7 mouse cellular contexts compared by ENCODE assay signal in genomic region chr16:78197252-78197896, GRCm38 (mm10).
A peak's percentile ranks its signal among the peaks of the same experiment; 100 is the strongest.
DNase-seq lines count a peak whose midpoint lies in the region; ATAC-seq and TF ChIP-seq lines count a peak whose summit lies in the region.

No protein-coding gene starts in this region.

- in situ Hi-C loops in Patski (cut with MboI; ENCODE audit: low pct_unique_long_range_greater_than_20kb) = loop anchor here (5.0 to 25.0 kb wide), 2 partner anchors 120 to 440 kb away; no protein-coding TSS in a partner anchor

- H3K36me3 ChIP-seq in forebrain, postnatal 0 days (ENCODE audit: insufficient read depth) = no peaks in the 10 kb centered on the region
- H3K36me3 ChIP-seq in midbrain, embryonic 11.5 days (ENCODE audit: control insufficient read depth, insufficient read depth, low read length) = no peaks in the 10 kb centered on the region

- H3K27ac ChIP-seq in forebrain, postnatal 0 days (ENCODE audit: low read depth, low read length) = no peak overlapping the region
- no peak overlapping the region for H3K27ac ChIP-seq in midbrain, embryonic 11.5 days (ENCODE audit: low read depth, low read length)

- ATAC-seq in Patski = peak; percentile 77
- ATAC-seq in forebrain, postnatal 0 days = peak; percentile 64
- ATAC-seq in inflammation-experienced regulatory T-cells, adult 6 months = peak; percentile 41
- peak; percentile 73 for ATAC-seq in midbrain, embryonic 11.5 days (ENCODE audit: low FRiP score)

- TF ChIP-seq CTCF in Patski (IDR thresholded peaks at IDR 0.05) = peak; percentile 81
- TF ChIP-seq CTCF in forebrain, postnatal 0 days (IDR thresholded peaks at IDR 0.05; ENCODE audit: low read depth) = peak; percentile 78

- no peak overlapping the region for H3K4me2 ChIP-seq in forebrain, postnatal 0 days (ENCODE audit: low read depth)
- H3K4me2 ChIP-seq in midbrain, embryonic 11.5 days = no peak overlapping the region

- peaks cover 4% of the 10 kb centered on the region for H3K27me3 ChIP-seq in Patski
- no peaks in the 10 kb centered on the region for H3K27me3 ChIP-seq in forebrain, postnatal 0 days (ENCODE audit: insufficient read depth, low read length)
- H3K27me3 ChIP-seq in midbrain, embryonic 11.5 days (ENCODE audit: control insufficient read depth, insufficient read depth, low read length) = no peaks in the 10 kb centered on the region

- H3K9me3 ChIP-seq in forebrain, postnatal 0 days (ENCODE audit: low read length) = no peaks in the 10 kb centered on the region
- H3K9me3 ChIP-seq in midbrain, embryonic 11.5 days (ENCODE audit: control insufficient read depth, low read length) = no peaks in the 10 kb centered on the region

- POLR2A ChIA-PET in Patski (lab: Charles Lee) = no interaction called here

- H3K9ac ChIP-seq in forebrain, postnatal 0 days = no peak overlapping the region
- no peak overlapping the region for H3K9ac ChIP-seq in midbrain, embryonic 11.5 days (ENCODE audit: low read length)

- CTCF ChIA-PET in Patski (lab: Charles Lee) = interaction anchor here (1.0 to 8.1 kb wide), 12 partner anchors 17 to 174 kb away, joined by 3 to 49 read pairs (median 6); no protein-coding TSS in a partner anchor

- peak; percentile 22 for DNase-seq in Patski (ENCODE audit: low read depth, low spot score)
- DNase-seq in c-Kit-positive CD71-positive TER-119-positive erythroid progenitor cells, embryonic 14.5 days (ENCODE audit: low spot score) = peak; percentile 52
- DNase-seq in forebrain, postnatal 0 days = peak; percentile 91
- DNase-seq in left cerebral cortex, adult 8-10 months (ENCODE audit: low spot score in 2 of 2) = peak; percentile 36 to 78
- peak; percentile 99 for DNase-seq in midbrain, embryonic 11.5 days (ENCODE audit: low spot score, missing footprints)
- DNase-seq in spleen, adult 12 weeks (ENCODE audit: low spot score) = peak; percentile 40

- WGBS in forebrain, postnatal 0 days = 6% methylated on average over 10 of the region's 10 CpGs
- 14% methylated on average over 10 of the region's 10 CpGs for WGBS in midbrain, embryonic 11.5 days

- H3K4me1 ChIP-seq in forebrain, postnatal 0 days (ENCODE audit: insufficient read depth) = no peaks in the 10 kb centered on the region
- H3K4me1 ChIP-seq in midbrain, embryonic 11.5 days (ENCODE audit: control insufficient read depth, insufficient read depth, low read length) = no peaks in the 10 kb centered on the region

- H3K4me3 ChIP-seq in forebrain, postnatal 0 days (ENCODE audit: low read depth, low read length) = no peak overlapping the region
- no peak overlapping the region for H3K4me3 ChIP-seq in midbrain, embryonic 11.5 days (ENCODE audit: low read depth, low read length)

Comparison
In these comparisons a context has a peak if more than half of its experiments do, and no peak if none do; other contexts are left out.
1. DNase-seq: peak in every context shown above with its lines; median percentile 99 in midbrain, embryonic 11.5 days; 91 in forebrain, postnatal 0 days; 57 in left cerebral cortex, adult 8-10 months; 52 in c-Kit-positive CD71-positive TER-119-positive erythroid progenitor cells, embryonic 14.5 days; 40 in spleen, adult 12 weeks; 22 in Patski.